Mouse (Mus musculus) thymus, adult 2 months (tissue): Measurements from ENCODE around the gene C2cd2. TPM values are rescaled to one million over a fixed set of nuclear protein-coding genes. Genes with fewer than 3 reads are reported as not detected.
"Not testable (repeated sequence)": the region's sequence is repeated elsewhere in the genome, so short reads cannot be mapped to it uniquely, and the experiment has no call there.

Source experiments
- DNase-seq: peaks from one replicate; pipeline ENCODE4 v3.0.0; 2021
- H3K27ac ChIP-seq: fragments of 200-500 bp; 2 replicates; pipeline ENCODE4 v1.5.1; 2012; ENCODE audit warnings: low read length, control low read depth; ENCODE audit not compliant: control insufficient read depth, insufficient read depth
- H3K27me3 ChIP-seq: fragments of 200-500 bp; 2 replicates; pipeline ENCODE4 v1.6.1; 2012; ENCODE audit warnings: mild to moderate bottlenecking, low read length, moderate library complexity, mixed read lengths; ENCODE audit not compliant: control insufficient read depth, insufficient read depth
- H3K36me3 ChIP-seq: fragments of 200-500 bp; 2 replicates; pipeline ENCODE4 v1.6.1; 2012; ENCODE audit warnings: mild to moderate bottlenecking, low read length, moderate library complexity; ENCODE audit not compliant: control insufficient read depth, insufficient read depth
- H3K4me1 ChIP-seq: fragments of 200-500 bp; replicated peaks from 2 replicates; pipeline ENCODE4 v1.6.1; 2012; ENCODE audit warnings: low read length; ENCODE audit not compliant: control insufficient read depth, insufficient read depth
- H3K4me3 ChIP-seq: fragments of 200-500 bp; 2 replicates; pipeline ENCODE4 v1.5.1; 2012; ENCODE audit warnings: mild to moderate bottlenecking, low read length, control low read depth, moderate library complexity; ENCODE audit not compliant: control insufficient read depth, insufficient read depth
- CTCF ChIP-seq: fragments of 200-500 bp; IDR thresholded peaks from 2 replicates; pipeline ENCODE4 v1.5.1; 2012; ENCODE audit warnings: mild to moderate bottlenecking, control low read depth, low read length, moderate library complexity, borderline replicate concordance; ENCODE audit not compliant: control insufficient read depth, poor library complexity, insufficient read depth; ENCODE audit errors: extremely low read depth
- POLR2A ChIP-seq: fragments of 200-500 bp; IDR thresholded peaks from 2 replicates; pipeline ENCODE4 v1.6.1; 2012; ENCODE audit warnings: mild to moderate bottlenecking, low read length, control low read depth, moderate library complexity; ENCODE audit not compliant: control insufficient read depth, poor library complexity, insufficient read depth; ENCODE audit errors: extremely low read depth
- WGBS: fragments of 180-500 bp; shearing (Covaris S2); methylation state at CpG from one replicate; pipeline ENCODE4 v1.1.7; 2018; 5-methylcytosine and 5-hydroxymethylcytosine counted together
- polyA plus RNA-seq: library from polyadenylated mRNA; depleted of rRNA; stranded (reverse); fragments of >200 nt; gene quantifications from 2 replicates; pipeline ENCODE4 v1.2.3, GENCODE M21; 2012

Gene C2cd2
- polyA plus RNA-seq, 1 experiment = 11.7 TPM

GRCm38 (mm10) chr16:97950061-97950460 is 12.3 kb downstream of the C2cd2 start:
- TF ChIP-seq POLR2A (no peak), CTCF (no peak)
- H3K36me3 ChIP-seq = peaks cover 21% of the 10 kb centered on the region

GRCm38 (mm10) chr16:97948836-97949235 is 13.6 kb downstream of the C2cd2 start:
- DNase-seq = no peak
- 59% methylated on average over 4 of the region's 4 CpGs for WGBS
- Histone ChIP-seq H3K36me3 (peaks cover 21% of the 10 kb centered on the region), H3K27ac (no peak overlapping the region), H3K4me1 (no peaks in the 10 kb centered on the region), H3K4me3 (no peak overlapping the region), H3K27me3 (no peaks in the 10 kb centered on the region)
- TF ChIP-seq CTCF (no peak), POLR2A (no peak)

More at GRCm38 (mm10) chr16:97950061-97950460, 12.3 kb downstream of the C2cd2 start:
- 98% methylated on average over 8 of the region's 8 CpGs for WGBS
- Histone ChIP-seq H3K27ac (no peak overlapping the region), H3K4me1 (no peaks in the 10 kb centered on the region), H3K4me3 (no peak overlapping the region), H3K27me3 (no peaks in the 10 kb centered on the region)
- no peak for DNase-seq

GRCm38 (mm10) chr16:97946993-97947392 is 15.4 kb downstream of the C2cd2 start:
- not testable (repeated sequence) for H3K4me1 ChIP-seq, DNase-seq, H3K27ac ChIP-seq, H3K4me3 ChIP-seq, H3K27me3 ChIP-seq
- H3K36me3 ChIP-seq = peaks cover 11% of the 10 kb centered on the region
- WGBS = 37% methylated on average over 2 of the region's 2 CpGs

GRCm38 (mm10) chr16:97941844-97942243 is 20.6 kb downstream of the C2cd2 start:
- TF ChIP-seq CTCF = no peak
- no peak for TF ChIP-seq POLR2A
- Histone ChIP-seq H3K27ac (no peak overlapping the region), H3K4me1 (no peaks in the 10 kb centered on the region), H3K36me3 (no peaks in the 10 kb centered on the region), H3K4me3 (no peak overlapping the region), H3K27me3 (no peaks in the 10 kb centered on the region)
- no peak for DNase-seq

- WGBS = 95% methylated on average over 3 of the region's 3 CpGs
These were observed 21.9 kb downstream of the C2cd2 start for GRCm38 (mm10) chr16:97940471-97940973.

GRCm38 (mm10) chr16:97935815-97936214 is 26.6 kb downstream of the C2cd2 start:
- 96% methylated on average over 3 of the region's 3 CpGs for WGBS
- Histone ChIP-seq H3K4me1 (no peaks in the 10 kb centered on the region), H3K27me3 (no peaks in the 10 kb centered on the region), H3K27ac (no peak overlapping the region), H3K36me3 (no peaks in the 10 kb centered on the region), H3K4me3 (no peak overlapping the region)
- no peak for DNase-seq
- TF ChIP-seq POLR2A = no peak
- TF ChIP-seq CTCF = no peak

More at GRCm38 (mm10) chr16:97940471-97940973, 21.9 kb downstream of the C2cd2 start:
- Histone ChIP-seq H3K36me3 (no peaks in the 10 kb centered on the region), H3K27me3 (no peaks in the 10 kb centered on the region), H3K4me1 (no peaks in the 10 kb centered on the region), H3K4me3 (no peak overlapping the region), H3K27ac (no peak overlapping the region)
- DNase-seq = no peak
- TF ChIP-seq CTCF = no peak

GRCm38 (mm10) chr16:97930231-97930630 is 32.2 kb downstream of the C2cd2 start:
- no peaks in the 10 kb centered on the region for H3K27me3 ChIP-seq
- H3K4me3 ChIP-seq = no peak overlapping the region
- no peaks in the 10 kb centered on the region for H3K4me1 ChIP-seq
- no peak for DNase-seq
- no peak overlapping the region for H3K27ac ChIP-seq
- H3K36me3 ChIP-seq = no peaks in the 10 kb centered on the region
- TF ChIP-seq POLR2A (no peak), CTCF (no peak)

- TF ChIP-seq POLR2A (no peak), CTCF (no peak)
- Histone ChIP-seq H3K27ac (no peak overlapping the region), H3K36me3 (no peaks in the 10 kb centered on the region), H3K4me3 (no peak overlapping the region), H3K27me3 (no peaks in the 10 kb centered on the region), H3K4me1 (no peaks in the 10 kb centered on the region)
- 95% methylated on average over 1 of the region's 1 CpGs for WGBS
- no peak for DNase-seq
These were observed 32.9 kb downstream of the C2cd2 start for GRCm38 (mm10) chr16:97929520-97929919.
